Mouse (Mus musculus) bone marrow, adult 2 months (tissue): ENCODE measurements around the gene Lig3.

ENCODE experiments used
- CTCF ChIP-seq: fragments of 200-500 bp; IDR thresholded peaks from 2 replicates; pipeline ENCODE4 v1.5.1; 2011; ENCODE audit warnings: low read length, control low read depth; ENCODE audit not compliant: control insufficient read depth, insufficient read depth
- POLR2A ChIP-seq: fragments of 200-500 bp; IDR thresholded peaks from 2 replicates; pipeline ENCODE4 v1.6.1; 2011; ENCODE audit warnings: low read depth, mild to moderate bottlenecking, control low read depth, low read length, borderline replicate concordance; ENCODE audit not compliant: control insufficient read depth

- TF ChIP-seq CTCF (no peak), POLR2A (no peak)
These were observed 65.2 kb downstream of the Lig3 start for GRCm38 (mm10) chr11:82846079-82846436.
